Mouse (Mus musculus) heart, adult 2 months (tissue): ENCODE measurements at regions not wholly inside any gene's neighbourhood (a gene's known extent, or its start where the extent isn't known, plus 50 kb on each side); places are given as distances from the start of the nearest gene placed in this dataset.

Source experiments
- CTCF ChIP-seq: fragments of 200-600 bp; IDR thresholded peaks from 2 replicates; pipeline ENCODE4 v1.8.1; 2022; ENCODE audit warnings: antibody characterized with exemption, mild to moderate bottlenecking, moderate library complexity
- EP300 ChIP-seq: fragments of 200-500 bp; IDR thresholded peaks from 2 replicates; pipeline ENCODE4 v1.6.1; 2011; ENCODE audit warnings: low read depth, low read length, control low read depth; ENCODE audit not compliant: insufficient read depth
- POLR2A ChIP-seq: fragments of 200-500 bp; IDR thresholded peaks from 2 replicates; pipeline ENCODE4 v1.6.1; 2011; ENCODE audit warnings: mild to moderate bottlenecking, low read depth, low read length, control low read depth; ENCODE audit not compliant: insufficient read depth

- TF ChIP-seq POLR2A (no peak), EP300 (no peak), CTCF (no peak)
Observed at GRCm38 (mm10) chr14:102013238-102013637, 283.5 kb downstream of the Lmo7 start.
